Mouse (Mus musculus): Measurements from ENCODE around the gene Mgat2. TPM values are rescaled to one million over a fixed set of nuclear protein-coding genes. Genes with fewer than 3 reads are reported as not detected.
A peak's percentile ranks its signal among the peaks of the same experiment; 100 is the strongest.

Gene Mgat2
- polyA plus RNA-seq, 1 experiment = 16.4 TPM

DNA sequence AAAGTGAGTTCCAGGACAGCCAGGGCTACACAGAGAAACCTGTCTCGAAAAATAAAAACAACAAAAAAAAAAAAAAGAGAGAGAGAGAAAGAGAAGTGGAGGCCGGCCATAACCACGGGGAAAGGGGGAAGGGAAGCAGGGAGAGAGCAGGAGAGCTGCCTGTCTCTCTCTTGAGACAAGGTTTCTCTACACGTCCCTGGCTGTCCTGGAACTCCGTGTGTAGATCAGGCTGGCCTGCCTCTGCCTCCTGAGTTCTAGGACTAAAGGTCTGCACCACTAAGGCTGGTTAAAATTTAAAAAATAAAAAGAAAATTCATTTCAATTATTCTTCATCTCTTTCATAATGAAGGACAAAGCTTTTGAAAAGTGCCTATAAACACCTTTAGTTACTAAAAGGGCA, 7.4 kb downstream of the Mgat2 start:
- TF ChIP-seq POLR2A (IDR thresholded peaks at IDR 0.05; ENCODE audit: borderline replicate concordance, extremely low read depth, low read depth, low read length) (no peak), CTCF (IDR thresholded peaks at IDR 0.05; ENCODE audit: insufficient read depth, low read length) (no peak)
- Histone ChIP-seq H3K4me1 (ENCODE audit: control insufficient read depth, insufficient read depth, low read length) (peaks cover 5% of the 10 kb centered on the region), H3K4me3 (replicated peaks; ENCODE audit: extremely low read depth, low read depth, low read length) (no peak overlapping the region)
- DNase-seq = no peak
- WGBS = 85% methylated on average over 5 of the region's 5 CpGs

DNA sequence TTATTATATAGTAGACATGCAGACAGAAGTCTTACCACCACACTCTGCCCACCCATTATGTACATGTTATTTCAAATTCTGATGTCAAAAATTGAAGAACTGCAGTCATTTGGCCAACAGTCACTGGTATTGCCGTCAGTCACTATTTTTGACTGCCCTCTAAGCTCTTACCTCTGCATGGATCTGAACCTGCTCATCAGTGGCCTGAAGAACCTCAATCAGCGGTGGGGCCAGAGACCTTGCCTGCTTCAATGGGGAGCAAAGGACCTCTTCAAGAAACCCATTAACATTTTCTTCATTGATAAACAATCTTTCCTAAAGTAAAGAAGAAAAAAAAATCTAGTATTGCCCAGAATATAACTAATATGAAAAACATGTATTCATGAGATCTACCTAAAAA, 8.7 kb downstream of the Mgat2 start:
- 92% methylated on average over 2 of the region's 2 CpGs for WGBS
- Histone ChIP-seq H3K4me3 (replicated peaks; ENCODE audit: extremely low read depth, low read depth, low read length) (no peak overlapping the region), H3K4me1 (ENCODE audit: control insufficient read depth, insufficient read depth, low read length) (no peaks in the 10 kb centered on the region)
- TF ChIP-seq POLR2A (IDR thresholded peaks at IDR 0.05; ENCODE audit: borderline replicate concordance, extremely low read depth, low read depth, low read length) = no peak
- TF ChIP-seq CTCF (IDR thresholded peaks at IDR 0.05; ENCODE audit: insufficient read depth, low read length) = no peak
- DNase-seq = no peak

DNA sequence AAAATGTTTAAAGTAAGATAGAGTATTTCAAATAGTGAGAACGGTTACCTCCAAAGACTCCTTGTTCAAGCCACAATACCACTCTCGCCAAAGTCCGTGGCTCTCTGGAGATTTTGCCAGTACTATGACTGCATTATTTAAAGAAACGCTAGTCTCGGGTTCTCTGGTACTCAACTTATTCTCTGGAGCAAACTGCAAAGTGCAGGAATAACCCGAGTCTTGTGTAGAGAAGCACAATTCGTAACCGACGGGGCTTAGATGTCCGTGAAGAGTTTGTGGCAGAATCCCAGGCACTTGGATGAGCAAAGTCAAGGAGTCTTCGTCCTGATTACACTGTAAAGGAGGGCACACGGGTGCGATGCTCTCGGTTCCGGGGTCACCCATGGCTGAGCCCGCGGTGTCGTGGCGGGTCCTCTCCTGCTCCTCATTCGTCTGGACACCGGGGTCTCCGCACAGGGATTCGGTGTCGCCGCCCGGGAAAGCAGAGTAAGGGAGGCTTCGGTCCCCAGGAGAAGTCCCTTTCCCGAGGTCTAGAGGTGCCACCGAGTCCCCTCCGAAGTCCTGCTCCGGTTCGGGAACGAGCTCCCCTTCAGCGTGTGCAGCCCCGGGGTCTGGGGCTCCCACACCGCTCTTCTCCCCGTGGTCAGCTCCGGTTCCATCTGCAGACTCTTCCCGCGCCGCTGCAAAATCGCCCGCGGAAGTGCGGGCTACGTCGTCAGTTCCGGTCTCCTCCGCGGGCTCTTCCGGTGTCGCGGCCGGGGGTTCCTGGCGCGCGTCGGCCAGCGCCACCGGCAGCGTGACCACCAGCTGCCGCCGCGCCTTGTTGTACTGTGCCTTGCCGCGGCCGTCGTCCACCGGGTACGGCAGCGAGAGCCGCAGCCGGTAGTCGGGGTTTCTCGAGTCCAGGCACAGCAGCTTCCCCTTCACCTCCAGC, 12.8 kb downstream of the Mgat2 start, which contains the start of gene Gm49383:
Gene Gm49383 (minus strand): TSS at position 661 of the 934 bp plus-strand sequence.
- 1% methylated on average over 75 of the region's 75 CpGs for WGBS
- DNase-seq = peak; percentile 70
- peaks cover 3% of the 10 kb centered on the region for H3K4me1 ChIP-seq (ENCODE audit: control insufficient read depth, insufficient read depth, low read length)
- peak; percentile 67; the same call in 1 of the 2 replicates for TF ChIP-seq POLR2A (IDR thresholded peaks at IDR 0.05; ENCODE audit: borderline replicate concordance, extremely low read depth, low read depth, low read length)
- no peak for TF ChIP-seq CTCF (IDR thresholded peaks at IDR 0.05; ENCODE audit: insufficient read depth, low read length)
- H3K4me3 ChIP-seq (replicated peaks; ENCODE audit: extremely low read depth, low read depth, low read length) = peak within 1 kb of the TSS; percentile 86

DNA sequence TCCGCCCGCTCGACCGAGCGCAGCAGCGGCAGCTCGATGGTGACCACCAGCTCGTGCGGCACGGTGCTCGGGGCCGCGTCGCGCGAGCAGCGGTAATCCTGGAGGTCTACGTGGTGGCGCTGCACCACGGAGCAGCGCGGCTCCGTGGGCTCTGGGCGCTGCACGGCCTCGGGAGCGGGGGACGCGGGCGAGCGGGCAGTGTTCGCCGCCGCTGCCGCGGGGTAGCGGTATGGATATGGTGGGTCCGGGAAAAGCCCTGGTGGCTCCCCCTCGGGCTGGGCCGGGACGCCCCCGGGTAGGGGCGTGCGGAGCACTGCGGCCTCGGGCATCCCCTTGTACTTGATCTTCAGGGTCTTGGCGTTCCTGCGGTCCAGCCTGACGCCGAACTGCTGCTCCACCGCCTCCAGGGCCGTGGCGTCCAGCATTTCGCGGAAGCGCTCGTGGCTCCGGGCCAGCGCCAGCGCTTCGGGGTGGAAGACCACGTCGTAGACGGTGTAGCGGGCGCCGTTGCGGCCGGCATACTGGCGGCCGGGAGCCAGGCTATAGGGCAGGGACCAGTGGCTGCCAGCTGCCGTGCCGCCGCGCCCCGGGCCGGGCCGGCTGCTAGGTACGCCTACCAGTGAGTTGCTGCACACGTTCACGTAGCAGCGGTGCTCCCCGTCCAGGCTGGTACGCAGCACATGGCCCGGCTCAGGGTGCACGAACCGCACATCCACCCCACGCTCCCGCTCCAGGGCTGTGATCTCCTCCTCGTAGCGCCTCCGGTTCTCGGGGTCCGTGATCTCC, 13.6 kb downstream of the Mgat2 start:
- peaks cover 3% of the 10 kb centered on the region for H3K4me1 ChIP-seq (ENCODE audit: control insufficient read depth, insufficient read depth, low read length)
- peak overlapping the region; percentile 86 for H3K4me3 ChIP-seq (replicated peaks; ENCODE audit: extremely low read depth, low read depth, low read length)
- peak; percentile 59 for DNase-seq
- 1% methylated on average over 86 of the region's 94 CpGs for WGBS
- no peak for TF ChIP-seq CTCF (IDR thresholded peaks at IDR 0.05; ENCODE audit: insufficient read depth, low read length)
- TF ChIP-seq POLR2A (IDR thresholded peaks at IDR 0.05; ENCODE audit: borderline replicate concordance, extremely low read depth, low read depth, low read length) = no peak

DNA sequence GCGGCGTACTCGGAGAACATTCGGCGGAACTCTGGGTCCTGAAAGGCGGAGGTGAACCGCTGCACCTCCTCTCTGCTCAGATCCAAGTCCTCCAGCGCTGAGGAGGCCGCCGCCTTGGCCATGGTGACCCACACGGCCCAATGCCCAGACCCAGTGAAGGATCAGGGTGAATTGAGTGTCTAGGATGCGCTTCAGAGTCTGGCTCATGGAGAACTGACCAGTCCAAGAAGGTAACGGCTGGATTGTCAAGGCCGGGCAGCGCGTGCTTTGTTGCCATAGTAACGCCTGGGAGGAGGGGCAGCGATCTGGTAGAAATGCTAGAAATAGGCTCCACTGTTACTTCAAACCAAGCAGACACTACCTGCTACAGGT, 14.2 kb downstream of the Mgat2 start, which contains the start of gene Dnaaf2:
Gene Dnaaf2 (minus strand): TSS at position 266 of the 372 bp plus-strand sequence.
- H3K4me3 ChIP-seq (replicated peaks; ENCODE audit: extremely low read depth, low read depth, low read length) = peak within 1 kb of the TSS; percentile 86
- no peak for DNase-seq
- WGBS = 1% methylated on average over 18 of the region's 18 CpGs
- H3K4me1 ChIP-seq (ENCODE audit: control insufficient read depth, insufficient read depth, low read length) = peaks cover 3% of the 10 kb centered on the region
- TF ChIP-seq CTCF (IDR thresholded peaks at IDR 0.05; ENCODE audit: insufficient read depth, low read length) (no peak), POLR2A (IDR thresholded peaks at IDR 0.05; ENCODE audit: borderline replicate concordance, extremely low read depth, low read depth, low read length) (no peak)

DNA sequence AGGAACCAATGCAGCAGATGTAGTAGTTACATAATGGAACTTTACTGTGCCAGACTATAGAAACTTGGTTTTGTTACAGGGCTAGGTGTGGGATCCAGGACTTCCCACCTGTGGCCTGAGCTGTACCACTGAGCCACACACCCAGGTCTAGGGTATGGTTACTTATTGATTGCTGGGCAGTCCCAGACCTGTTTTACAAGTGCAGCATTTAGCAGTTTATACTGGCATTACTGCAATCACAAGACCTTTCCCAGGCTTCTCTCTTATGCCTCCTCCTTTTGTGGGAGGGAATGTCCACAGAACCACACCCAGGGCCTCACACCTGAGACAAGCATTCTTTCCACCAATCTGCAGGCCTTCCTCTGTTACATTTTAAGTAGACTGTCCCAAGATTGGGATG, 15.0 kb downstream of the Mgat2 start:
- DNase-seq = no peak
- Histone ChIP-seq H3K4me3 (replicated peaks; ENCODE audit: extremely low read depth, low read depth, low read length) (no peak overlapping the region), H3K4me1 (ENCODE audit: control insufficient read depth, insufficient read depth, low read length) (peaks cover 3% of the 10 kb centered on the region)
- no peak for TF ChIP-seq CTCF (IDR thresholded peaks at IDR 0.05; ENCODE audit: insufficient read depth, low read length)

DNA sequence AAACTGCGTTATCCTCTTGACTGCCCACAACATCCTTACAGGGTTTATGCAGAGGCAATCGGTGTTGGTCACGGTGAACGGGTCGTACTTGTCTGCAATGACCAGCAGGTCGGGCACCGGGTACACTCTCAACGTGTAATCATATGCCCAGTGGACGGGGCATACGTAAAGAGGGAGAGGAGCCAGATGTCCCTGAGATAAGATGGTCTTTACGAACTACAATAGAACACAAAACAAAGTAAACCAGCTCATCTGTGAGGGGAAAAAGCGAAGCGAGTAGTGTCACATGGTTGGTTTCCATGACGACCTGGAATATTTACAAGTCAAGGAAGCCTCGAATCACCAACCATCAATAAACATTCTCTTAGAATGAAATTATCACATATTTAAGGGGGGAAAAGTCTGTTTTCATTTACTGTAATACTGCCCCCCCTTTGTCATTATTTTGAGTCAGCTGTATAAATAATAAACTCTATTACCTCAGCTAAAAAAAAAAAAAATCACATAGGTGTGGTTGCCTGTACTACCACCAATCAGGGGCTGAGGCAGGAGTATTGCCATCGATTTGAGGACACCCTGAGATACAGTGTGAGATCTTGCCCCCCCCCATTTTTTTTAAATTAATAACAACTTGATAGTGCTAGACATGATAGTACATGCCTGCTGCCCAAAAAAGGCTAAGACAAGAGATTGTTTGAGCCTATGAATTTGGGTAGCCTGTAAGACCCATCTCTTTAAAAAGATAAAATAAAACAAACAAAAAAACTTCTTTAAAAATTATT, 20.3 kb downstream of the Mgat2 start, which contains the start of gene Gm49384:
Gene Gm49384 (minus strand): TSS at position 216 of the 782 bp plus-strand sequence.
- no peak for DNase-seq
- 76% methylated on average over 16 of the region's 16 CpGs for WGBS
- Histone ChIP-seq H3K4me1 (ENCODE audit: control insufficient read depth, insufficient read depth, low read length) (no peaks in the 10 kb centered on the region), H3K4me3 (replicated peaks; ENCODE audit: extremely low read depth, low read depth, low read length) (no peak within 1 kb of the TSS)
- TF ChIP-seq CTCF (IDR thresholded peaks at IDR 0.05; ENCODE audit: insufficient read depth, low read length) (no peak), POLR2A (IDR thresholded peaks at IDR 0.05; ENCODE audit: borderline replicate concordance, extremely low read depth, low read depth, low read length) (no peak)

DNA sequence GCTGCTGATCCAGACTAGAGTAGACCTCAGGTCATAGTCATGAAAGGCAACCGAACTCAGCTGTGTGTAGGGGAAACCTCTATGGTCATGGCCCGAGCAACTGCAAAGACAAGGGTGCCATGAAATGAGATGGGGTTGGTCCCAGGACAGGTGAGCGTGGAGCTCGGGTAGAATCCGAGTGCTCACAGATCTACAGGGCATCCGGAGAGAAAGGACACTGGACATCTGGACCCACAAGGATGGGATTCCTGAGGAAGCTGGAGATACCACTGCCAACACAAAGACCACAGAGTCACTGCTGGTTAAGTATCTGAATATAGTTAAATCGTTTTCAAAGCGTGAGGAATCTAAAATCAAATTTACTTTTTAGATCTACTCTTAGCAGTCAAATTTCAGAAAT, 23.4 kb downstream of the Mgat2 start:
- no peak for TF ChIP-seq CTCF (IDR thresholded peaks at IDR 0.05; ENCODE audit: insufficient read depth, low read length)
- H3K4me3 ChIP-seq (replicated peaks; ENCODE audit: extremely low read depth, low read depth, low read length) = no peak overlapping the region
- H3K4me1 ChIP-seq (ENCODE audit: control insufficient read depth, insufficient read depth, low read length) = no peaks in the 10 kb centered on the region
- WGBS = 92% methylated on average over 8 of the region's 8 CpGs
- no peak for DNase-seq

DNA sequence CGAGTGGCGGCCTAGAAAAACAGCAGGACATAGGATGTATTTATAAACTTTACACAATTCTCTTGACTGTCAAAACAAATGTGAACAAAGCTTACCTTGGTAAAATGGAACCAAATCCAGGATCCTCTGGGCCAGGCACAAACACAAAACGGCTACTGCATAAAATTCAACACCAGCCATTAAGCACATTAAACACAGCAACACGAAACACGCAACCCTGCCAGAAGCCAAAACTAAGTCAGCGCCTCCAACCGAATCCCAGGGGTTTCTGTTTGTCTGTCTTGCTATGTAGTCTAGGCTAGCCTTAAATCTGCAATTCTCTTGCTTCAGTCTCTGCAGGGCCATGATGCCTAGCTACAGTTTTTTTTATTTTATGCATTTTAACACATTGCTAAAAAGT, 24.0 kb downstream of the Mgat2 start:
- Histone ChIP-seq H3K4me3 (replicated peaks; ENCODE audit: extremely low read depth, low read depth, low read length) (no peak overlapping the region), H3K4me1 (ENCODE audit: control insufficient read depth, insufficient read depth, low read length) (no peaks in the 10 kb centered on the region)
- 93% methylated on average over 7 of the region's 7 CpGs for WGBS
- DNase-seq = no peak
- TF ChIP-seq POLR2A (IDR thresholded peaks at IDR 0.05; ENCODE audit: borderline replicate concordance, extremely low read depth, low read depth, low read length) = no peak
